Mouse (Mus musculus) erythroblast, embryonic 14.5 days (primary cell): ENCODE results near the gene Cenpi. TPM values are rescaled to one million over a fixed set of nuclear protein-coding genes. Genes with fewer than 3 reads are reported as not detected.

ENCODE experiments used
- H3K27me3 ChIP-seq: 2 replicates; pipeline ENCODE4 v1.6.1; 2012; ENCODE audit warnings: inconsistent platforms; ENCODE audit not compliant: control insufficient read depth
- H3K36me3 ChIP-seq: 2 replicates; pipeline ENCODE4 v1.6.1; 2012; ENCODE audit warnings: mild to moderate bottlenecking, inconsistent platforms; ENCODE audit not compliant: control insufficient read depth
- H3K4me1 ChIP-seq: 2 replicates; pipeline ENCODE4 v1.6.1; 2012; ENCODE audit warnings: inconsistent platforms; ENCODE audit not compliant: control insufficient read depth
- H3K4me3 ChIP-seq: replicated peaks from 2 replicates; pipeline ENCODE3; 2012; ENCODE audit warnings: moderate library complexity, mild to moderate bottlenecking, inconsistent platforms
- H3K9me3 ChIP-seq: 2 replicates; pipeline ENCODE4 v1.6.1; 2012; ENCODE audit warnings: low read length, inconsistent platforms, mixed read lengths; ENCODE audit not compliant: control insufficient read depth
- GATA1 ChIP-seq: IDR thresholded peaks from 2 replicates; pipeline ENCODE4 v1.6.1; 2012; ENCODE audit warnings: low read length, inconsistent platforms, mixed read lengths
- TAL1 ChIP-seq: IDR thresholded peaks from 3 replicates; pipeline ENCODE4 v1.6.1; 2012; ENCODE audit warnings: low read length, inconsistent platforms, mixed read lengths
- polyA plus RNA-seq: library from polyadenylated mRNA; stranded (reverse); fragments of >175 nt; gene quantifications from 2 replicates; pipeline ENCODE4 v1.2.3, GENCODE M21; 2012

Cenpi gene
- polyA plus RNA-seq = 0.13 and 0.37 TPM in 2 replicates

DNA sequence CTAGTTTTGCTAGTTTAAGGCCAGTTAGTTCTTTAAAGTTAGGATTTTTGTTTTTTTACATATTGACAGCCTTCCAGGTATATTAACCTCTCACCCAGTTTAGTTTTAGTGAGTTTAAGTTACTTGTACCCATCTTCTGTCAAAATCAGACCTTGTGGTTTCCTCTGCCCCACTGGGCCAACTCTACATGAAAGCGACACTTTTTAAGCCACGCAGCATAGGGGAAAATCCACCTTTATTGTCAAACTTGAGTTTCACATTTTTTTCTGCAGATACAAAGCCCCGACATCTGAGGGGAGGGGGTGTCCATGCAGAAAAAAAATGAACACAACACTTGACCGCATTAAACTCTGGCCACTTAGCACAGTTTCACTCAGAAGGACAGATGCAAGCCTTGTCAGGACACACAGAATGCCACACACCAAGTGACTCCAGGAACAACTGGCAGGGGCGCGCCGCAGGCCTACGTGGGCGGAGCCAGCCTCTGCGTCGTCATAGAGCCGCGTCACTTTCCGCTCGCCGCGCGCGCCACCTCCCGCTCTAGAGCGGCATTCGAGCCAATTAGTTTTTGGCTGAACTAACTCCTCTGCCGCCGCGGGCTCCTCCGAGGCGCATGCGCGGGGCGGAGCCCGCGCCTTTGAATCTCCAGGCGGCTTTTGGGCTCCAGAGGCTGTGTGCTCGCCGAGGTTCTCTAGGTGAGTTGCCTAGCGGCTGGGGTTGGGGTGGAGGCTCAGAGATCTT, at the start of gene Cenpi:
Gene Cenpi (plus strand): TSS at position 551 of the 741 bp plus-strand sequence.
- no peak for TF ChIP-seq GATA1
- TF ChIP-seq TAL1 = no peak
- H3K4me1 ChIP-seq = peaks cover 18% of the 10 kb centered on the region
- H3K4me3 ChIP-seq = peak within 1 kb of the TSS; percentile 83

DNA sequence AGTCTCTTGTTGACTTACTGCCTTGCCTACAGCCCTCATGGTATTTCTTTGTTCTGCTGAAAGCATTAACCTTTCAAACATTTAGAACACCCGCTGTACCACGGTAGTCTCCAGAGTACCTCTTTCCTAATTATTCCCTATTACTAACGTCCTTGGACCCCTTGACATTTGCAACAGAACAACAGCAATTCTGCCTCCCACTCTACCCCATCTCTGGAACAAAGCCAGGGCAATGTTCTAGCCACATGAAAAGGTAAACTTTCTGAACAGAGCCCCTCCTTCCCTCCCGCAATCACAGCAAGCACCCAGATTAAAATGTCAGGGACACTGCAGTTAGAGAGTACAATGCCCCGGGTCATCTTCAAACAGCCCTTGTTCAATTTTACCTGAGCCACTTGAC, 46.7 kb upstream of the Cenpi start:
- Histone ChIP-seq H3K36me3 (peaks cover 29% of the 10 kb centered on the region), H3K4me3 (no peak overlapping the region), H3K9me3 (no peaks in the 10 kb centered on the region), H3K27me3 (no peaks in the 10 kb centered on the region), H3K4me1 (no peaks in the 10 kb centered on the region)
- TF ChIP-seq GATA1 = no peak
- TF ChIP-seq TAL1 = no peak

More for the DNA sequence above, at the start of gene Cenpi:
- Histone ChIP-seq H3K36me3 (peaks cover 36% of the 10 kb centered on the region), H3K27me3 (no peaks in the 10 kb centered on the region; the same call in 1 of the 2 replicates), H3K9me3 (peaks cover 2% of the 10 kb centered on the region; the same call in 1 of the 2 replicates)

DNA sequence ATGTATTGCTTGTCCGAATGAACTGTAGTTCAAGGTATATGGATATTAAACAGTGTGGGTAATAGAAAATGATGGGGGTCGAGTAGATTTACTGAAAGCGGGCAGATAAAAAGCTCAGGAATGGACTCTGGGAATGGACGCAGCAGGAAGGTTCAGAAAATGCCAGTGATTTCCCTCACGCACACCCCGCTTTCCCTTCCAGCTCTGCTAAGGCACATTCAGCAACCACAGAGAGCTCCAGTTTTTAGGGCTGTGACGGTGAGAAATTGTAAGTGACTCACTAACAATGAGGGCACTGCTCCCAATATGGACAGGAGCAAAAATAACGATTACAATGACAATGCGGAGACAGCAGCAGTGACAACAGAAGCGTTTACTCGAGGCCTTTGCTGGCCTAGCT, 45.8 kb upstream of the Cenpi start:
- no peaks in the 10 kb centered on the region for H3K9me3 ChIP-seq
- H3K36me3 ChIP-seq = peaks cover 32% of the 10 kb centered on the region
- no peaks in the 10 kb centered on the region for H3K27me3 ChIP-seq
- no peak for TF ChIP-seq TAL1
- TF ChIP-seq GATA1 = no peak
- no peaks in the 10 kb centered on the region for H3K4me1 ChIP-seq
- H3K4me3 ChIP-seq = no peak overlapping the region

DNA sequence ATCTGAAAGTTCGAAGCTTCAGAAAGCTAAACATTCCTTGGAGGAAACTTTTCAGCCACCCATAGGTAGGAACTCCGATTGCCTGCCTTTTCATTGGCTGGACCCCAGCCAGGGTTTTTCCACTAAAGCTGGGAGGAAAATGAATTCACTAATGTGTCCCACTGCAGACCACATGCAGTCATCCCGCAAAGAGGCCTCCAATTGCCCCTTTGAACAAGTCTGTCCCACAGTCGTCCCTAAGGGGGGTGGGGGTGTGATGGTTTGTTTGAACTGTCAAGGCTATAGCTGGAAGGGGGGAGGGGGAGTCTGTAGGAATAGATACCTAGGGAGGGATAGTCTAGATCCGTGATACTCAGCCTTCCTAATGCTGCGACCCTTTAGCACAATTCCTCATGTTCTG, 32.2 kb upstream of the Cenpi start:
- TF ChIP-seq TAL1 = no peak
- TF ChIP-seq GATA1 = no peak
- Histone ChIP-seq H3K4me1 (peaks cover 8% of the 10 kb centered on the region), H3K27me3 (no peaks in the 10 kb centered on the region), H3K9me3 (no peaks in the 10 kb centered on the region), H3K36me3 (no peaks in the 10 kb centered on the region), H3K4me3 (peak overlapping the region; percentile 67)

DNA sequence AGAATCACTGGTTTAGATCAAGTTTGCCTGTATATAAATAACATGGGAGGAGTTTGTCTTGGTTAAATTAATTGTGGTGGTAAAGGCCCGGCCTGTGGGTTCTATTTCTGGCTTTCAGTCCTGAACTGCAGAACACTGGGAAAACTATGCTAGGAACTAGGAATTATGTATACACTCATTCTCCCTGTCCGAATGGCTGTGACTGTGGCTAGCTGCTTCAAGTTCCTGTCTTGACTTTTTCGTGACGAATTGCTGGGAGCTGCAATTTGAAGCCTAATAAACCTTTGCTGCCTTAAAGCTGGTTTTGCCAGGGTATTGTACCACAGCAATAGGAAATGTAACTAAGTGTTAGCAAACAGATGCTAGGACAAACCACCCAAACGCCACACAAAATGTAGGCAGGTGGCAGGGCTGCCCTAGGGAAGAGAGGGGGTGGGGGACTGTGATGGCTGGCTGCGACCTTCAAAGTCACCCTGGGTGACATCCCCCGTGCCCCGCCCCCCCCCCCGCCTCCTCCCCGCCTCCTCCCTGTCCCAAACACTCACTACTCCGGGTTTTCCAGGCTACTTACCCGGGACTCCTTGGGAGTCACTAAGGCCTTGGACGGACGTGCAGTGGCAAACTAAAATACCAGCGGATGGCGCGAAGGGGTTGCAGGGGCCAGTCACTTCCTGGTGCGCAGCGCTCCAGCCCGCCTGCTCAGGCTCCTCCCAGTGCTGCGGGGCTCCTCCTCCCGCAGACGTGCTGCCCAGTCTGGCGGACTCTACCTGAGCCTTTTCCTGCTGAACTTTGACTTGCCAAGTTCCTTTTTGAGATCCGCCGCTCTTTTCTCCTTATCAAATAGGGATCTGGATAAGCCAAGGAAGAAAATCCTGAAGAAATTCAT, 31.4 kb upstream of the Cenpi start, which contains the start of gene Trmt2b:
Gene Trmt2b (minus strand): TSS at position 710 of the 886 bp plus-strand sequence.
- TF ChIP-seq TAL1 (no peak), GATA1 (no peak)
- Histone ChIP-seq H3K27me3 (no peaks in the 10 kb centered on the region), H3K4me3 (peak within 1 kb of the TSS; percentile 67), H3K4me1 (peaks cover 8% of the 10 kb centered on the region), H3K36me3 (no peaks in the 10 kb centered on the region), H3K9me3 (no peaks in the 10 kb centered on the region)

DNA sequence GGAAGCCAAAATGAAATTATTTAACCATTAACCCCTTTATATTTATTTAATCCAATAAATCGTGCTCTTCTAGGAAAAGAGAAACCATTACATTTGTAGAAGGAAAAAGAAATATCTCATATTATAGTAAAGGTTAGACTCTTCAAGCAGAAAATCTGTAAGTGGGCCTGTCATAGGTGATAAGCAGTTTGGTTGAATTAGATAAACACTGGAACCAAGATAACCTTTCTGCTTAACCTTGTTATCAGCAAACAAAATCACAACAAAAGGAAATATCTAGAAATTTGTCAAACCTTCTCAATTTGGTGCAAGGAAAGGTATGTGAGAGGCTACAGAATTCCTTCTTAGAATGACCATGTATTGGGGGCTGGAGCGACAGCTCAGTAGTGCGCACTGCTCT, 27.4 kb upstream of the Cenpi start:
- H3K27me3 ChIP-seq = no peaks in the 10 kb centered on the region
- H3K9me3 ChIP-seq = no peaks in the 10 kb centered on the region
- peaks cover 8% of the 10 kb centered on the region for H3K4me1 ChIP-seq
- no peaks in the 10 kb centered on the region for H3K36me3 ChIP-seq
- TF ChIP-seq GATA1 (no peak), TAL1 (no peak)
- no peak overlapping the region for H3K4me3 ChIP-seq

DNA sequence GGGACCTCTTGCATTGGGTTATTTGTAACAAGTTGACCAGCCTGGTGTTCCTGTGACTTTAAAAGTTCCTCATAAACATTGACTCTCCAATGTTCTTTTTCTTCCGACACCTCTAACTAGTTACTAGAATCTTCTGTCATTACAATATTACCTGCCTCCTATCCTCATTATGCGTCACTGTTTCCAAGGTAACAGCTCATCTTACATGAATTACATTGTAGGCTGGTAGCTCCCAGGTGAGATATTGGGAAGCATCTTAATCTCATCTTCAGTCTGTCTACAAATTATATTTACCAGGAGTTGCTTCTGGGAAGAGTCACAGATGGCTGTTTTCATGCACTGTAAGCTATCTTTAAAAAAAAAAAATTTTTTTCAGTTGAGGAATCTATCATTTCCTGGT, 22.8 kb upstream of the Cenpi start:
- no peaks in the 10 kb centered on the region for H3K4me1 ChIP-seq
- H3K27me3 ChIP-seq = 0 out of 2 replicates have a peak, but pooled peaks cover 2% of the 10 kb centered on the region
- H3K4me3 ChIP-seq = no peak overlapping the region
- TF ChIP-seq GATA1 (no peak), TAL1 (no peak)
- H3K9me3 ChIP-seq = no peaks in the 10 kb centered on the region
- no peaks in the 10 kb centered on the region for H3K36me3 ChIP-seq

DNA sequence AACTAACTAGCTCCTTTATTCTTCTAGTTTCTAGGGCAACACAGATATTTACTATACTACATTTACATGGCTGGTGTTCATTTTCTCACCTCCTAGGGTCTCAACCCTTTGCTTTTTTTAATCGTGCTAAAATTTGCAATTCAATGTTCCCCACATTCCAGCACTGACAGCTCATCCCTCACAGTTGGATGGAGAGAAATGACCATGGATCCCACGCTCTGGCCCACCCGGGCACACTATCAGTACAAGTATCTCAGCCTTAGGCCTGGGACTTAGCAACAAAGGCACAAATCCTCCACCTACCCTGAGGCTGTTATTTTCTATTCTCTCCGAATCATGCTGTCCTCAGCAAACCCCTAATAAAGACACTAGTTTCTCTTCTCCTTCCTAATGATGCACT, 22.1 kb upstream of the Cenpi start:
- no peaks in the 10 kb centered on the region for H3K36me3 ChIP-seq
- H3K27me3 ChIP-seq = peaks cover 2% of the 10 kb centered on the region; the same call in 1 of the 2 replicates
- H3K9me3 ChIP-seq = no peaks in the 10 kb centered on the region
- H3K4me3 ChIP-seq = no peak overlapping the region
- H3K4me1 ChIP-seq = no peaks in the 10 kb centered on the region
- TF ChIP-seq GATA1 (no peak), TAL1 (no peak)

DNA sequence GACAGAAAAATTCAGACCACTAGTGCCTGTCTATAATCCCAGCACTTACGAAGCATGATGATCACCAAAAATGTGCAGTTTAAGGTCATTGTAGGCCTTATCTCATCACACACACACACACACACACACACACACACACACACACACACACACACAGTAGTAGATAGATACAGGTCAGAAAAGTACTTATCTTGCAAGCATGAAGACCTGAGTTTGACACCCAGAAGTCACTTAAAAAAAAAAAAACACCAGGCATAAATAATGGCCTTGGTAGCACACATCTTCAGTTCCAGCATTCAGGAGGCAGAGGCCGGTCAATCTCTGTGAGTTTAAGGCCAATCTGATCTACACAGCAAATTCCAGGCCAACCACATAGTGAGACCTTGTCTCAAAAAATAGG, 20.6 kb upstream of the Cenpi start:
- no peaks in the 10 kb centered on the region for H3K4me1 ChIP-seq
- TF ChIP-seq TAL1 (no peak), GATA1 (no peak)
- H3K27me3 ChIP-seq = peaks cover 9% of the 10 kb centered on the region
- H3K36me3 ChIP-seq = no peaks in the 10 kb centered on the region
- H3K9me3 ChIP-seq = no peaks in the 10 kb centered on the region
- no peak overlapping the region for H3K4me3 ChIP-seq
